Mouse (Mus musculus) kidney, embryonic 15.5 days (tissue): ENCODE measurements around the gene Kcnip1. TPM values are rescaled to one million over a fixed set of nuclear protein-coding genes. Genes with fewer than 3 reads are reported as not detected.

Source experiments
- ATAC-seq: fragments of 200-750 bp; cut with Nextera tagmentation; replicated peaks from 2 replicates; pipeline ENCODE4 v1.8.0; 2017; ENCODE audit warnings: moderate TSS enrichment; ENCODE audit not compliant: low FRiP score
- H3K27ac ChIP-seq: fragments of 300-500 bp; sonication (generic); 2 replicates; pipeline ENCODE4 v1.5.1; 2015; ENCODE audit warnings: mild to moderate bottlenecking, inconsistent platforms
- H3K27me3 ChIP-seq: fragments of 300-500 bp; sonication (generic); 2 replicates; pipeline ENCODE4 v1.6.1; 2015; ENCODE audit warnings: inconsistent platforms
- H3K36me3 ChIP-seq: fragments of 300-500 bp; sonication (generic); 2 replicates; pipeline ENCODE4 v1.6.1; 2015; ENCODE audit warnings: inconsistent platforms
- H3K4me1 ChIP-seq: fragments of 300-500 bp; sonication (generic); 2 replicates; pipeline ENCODE4 v1.6.1; 2015; ENCODE audit warnings: inconsistent platforms
- H3K4me2 ChIP-seq: fragments of 300-500 bp; sonication (generic); 2 replicates; pipeline ENCODE4 v1.6.1; 2015; ENCODE audit warnings: moderate library complexity, mild to moderate bottlenecking, inconsistent platforms
- H3K4me3 ChIP-seq: fragments of 300-500 bp; sonication (generic); replicated peaks from 2 replicates; pipeline ENCODE4 v1.5.1; 2015; ENCODE audit warnings: mild to moderate bottlenecking, inconsistent platforms
- H3K9ac ChIP-seq: fragments of 300-500 bp; sonication (generic); 2 replicates; pipeline ENCODE4 v1.6.1; 2015; ENCODE audit warnings: mild to moderate bottlenecking, inconsistent platforms
- H3K9me3 ChIP-seq: fragments of 300-500 bp; sonication (generic); replicated peaks from 2 replicates; pipeline ENCODE4 v1.6.1; 2016; ENCODE audit warnings: inconsistent platforms
- WGBS: fragments of 180-500 bp; shearing (Covaris S2); methylation state at CpG from one replicate; pipeline ENCODE4 v1.1.7; 2015; ENCODE audit warnings: mixed read lengths; 5-methylcytosine and 5-hydroxymethylcytosine counted together
- polyA plus RNA-seq: library from polyadenylated mRNA; unstranded; fragments of >200 nt; fragmentation: Nextera tagmentation; extraction: Ambion mirVana; gene quantifications from 2 replicates; pipeline ENCODE4 v1.2.1, GENCODE M21; 2015

Gene Kcnip1
- polyA plus RNA-seq, 1 experiment from 2014 or later, result 1.4 TPM

DNA sequence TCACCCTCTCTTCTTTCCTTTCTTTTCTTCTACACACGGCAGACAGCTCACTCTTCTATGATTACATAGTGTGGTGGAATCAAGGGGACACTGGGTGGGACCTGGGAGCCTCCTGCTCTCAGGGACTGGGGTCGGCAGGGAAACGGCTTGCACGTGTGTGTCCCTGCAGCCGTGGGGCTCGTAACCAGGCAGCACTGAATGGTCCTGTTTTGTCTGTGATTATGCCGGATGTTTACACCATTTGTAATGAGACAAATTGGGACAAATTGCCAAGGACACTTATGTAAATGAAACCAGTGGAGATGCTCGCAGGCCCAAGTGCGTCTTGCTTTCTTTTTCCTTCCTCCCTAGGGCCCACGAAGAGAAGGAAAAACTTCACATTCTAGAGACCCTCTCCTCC lies 256.5 kb downstream of the Kcnip1 start:
- H3K27me3 ChIP-seq, result 0 out of 2 replicates have a peak, but pooled peaks cover 5% of the 10 kb centered on the region
- H3K9me3 ChIP-seq, result no peaks in the 10 kb centered on the region
- WGBS, result 68% methylated on average over 10 of the region's 10 CpGs

DNA sequence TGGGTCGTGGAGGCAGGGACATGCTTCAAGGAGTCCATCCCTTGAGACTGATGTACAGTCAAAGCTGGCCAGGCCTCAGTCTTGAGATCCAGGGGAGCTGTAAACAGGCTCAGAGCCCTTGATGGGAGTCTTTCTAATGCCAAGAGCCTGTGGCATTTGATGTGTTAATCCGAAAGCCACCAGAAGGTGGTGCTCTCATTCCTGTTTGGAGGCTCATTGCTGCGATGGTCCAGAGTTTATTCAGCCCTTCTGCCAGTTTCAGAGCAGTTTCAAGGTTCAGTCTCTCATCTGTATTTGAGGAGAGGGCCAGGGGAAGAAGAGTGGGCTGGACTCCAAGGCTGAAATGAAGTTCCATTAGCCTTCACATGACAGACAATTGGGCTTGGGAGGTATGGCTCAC lies 259.7 kb downstream of the Kcnip1 start:
- H3K9ac ChIP-seq, result no peak overlapping the region
- WGBS, result 10% methylated on average over 3 of the region's 3 CpGs
- no peak overlapping the region for H3K4me2 ChIP-seq
- H3K4me3 ChIP-seq, result no peak overlapping the region
- H3K27me3 ChIP-seq, result 0 out of 2 replicates have a peak, but pooled peaks cover 5% of the 10 kb centered on the region
- no peak overlapping the region for H3K27ac ChIP-seq
- no peaks in the 10 kb centered on the region for H3K9me3 ChIP-seq
- H3K36me3 ChIP-seq, result no peaks in the 10 kb centered on the region
- no peak for ATAC-seq
- H3K4me1 ChIP-seq, result no peaks in the 10 kb centered on the region

More for the DNA sequence above, 256.5 kb downstream of the Kcnip1 start:
- Histone ChIP-seq H3K4me1 (no peaks in the 10 kb centered on the region), H3K4me2 (no peak overlapping the region), H3K9ac (no peak overlapping the region), H3K4me3 (no peak overlapping the region), H3K36me3 (no peaks in the 10 kb centered on the region), H3K27ac (no peak overlapping the region)
- ATAC-seq, result no peak

DNA sequence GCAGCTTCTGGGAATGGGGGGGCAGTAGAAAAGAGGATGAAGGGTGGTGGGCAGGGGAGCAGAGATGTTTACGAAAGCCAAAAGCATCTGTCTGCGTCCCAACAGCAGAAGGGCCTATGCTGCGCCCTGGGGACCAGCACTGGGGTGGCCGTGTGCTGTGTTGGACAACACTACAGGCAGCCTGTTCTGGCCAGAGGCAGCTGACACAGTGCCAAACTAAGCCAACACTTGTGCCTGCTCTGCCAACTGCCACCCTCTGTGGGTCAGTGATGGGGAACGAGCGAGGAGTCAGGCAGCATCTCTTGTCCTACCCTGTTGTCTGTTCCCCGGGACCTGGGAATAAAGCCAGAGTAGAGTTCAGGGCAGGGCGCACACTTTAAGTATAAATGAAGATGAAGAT lies 260.6 kb downstream of the Kcnip1 start:
- 91% methylated on average over 8 of the region's 8 CpGs for WGBS
- Histone ChIP-seq H3K4me3 (no peak overlapping the region), H3K4me2 (no peak overlapping the region), H3K9ac (no peak overlapping the region), H3K9me3 (no peaks in the 10 kb centered on the region), H3K27me3 (0 out of 2 replicates have a peak, but pooled peaks cover 5% of the 10 kb centered on the region), H3K4me1 (no peaks in the 10 kb centered on the region), H3K36me3 (no peaks in the 10 kb centered on the region), H3K27ac (no peak overlapping the region)
- no peak for ATAC-seq

DNA sequence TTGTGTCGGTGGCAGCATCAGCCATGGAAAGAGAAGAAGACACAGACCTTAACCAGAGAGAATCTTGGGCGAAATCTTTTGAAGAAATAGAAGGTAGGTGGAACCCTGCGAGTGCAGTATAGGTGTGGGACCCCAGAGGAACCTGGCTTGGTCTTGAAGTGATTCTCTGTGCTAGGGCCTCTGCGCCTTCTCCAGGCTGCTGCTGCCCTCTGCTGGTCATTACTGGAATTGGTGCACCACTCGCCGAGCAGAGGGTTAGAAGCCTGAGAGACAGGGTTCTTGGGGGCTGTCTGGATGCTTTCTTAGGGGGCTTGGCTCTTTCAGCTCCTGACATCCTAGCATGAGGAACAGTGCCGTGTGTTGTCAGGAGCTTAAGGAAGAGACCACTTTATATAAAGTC lies 271.7 kb downstream of the Kcnip1 start:
- 25% methylated on average over 7 of the region's 7 CpGs for WGBS
- ATAC-seq, result 0 out of 2 replicates have a peak, but pooled peaks have one; percentile 29

DNA sequence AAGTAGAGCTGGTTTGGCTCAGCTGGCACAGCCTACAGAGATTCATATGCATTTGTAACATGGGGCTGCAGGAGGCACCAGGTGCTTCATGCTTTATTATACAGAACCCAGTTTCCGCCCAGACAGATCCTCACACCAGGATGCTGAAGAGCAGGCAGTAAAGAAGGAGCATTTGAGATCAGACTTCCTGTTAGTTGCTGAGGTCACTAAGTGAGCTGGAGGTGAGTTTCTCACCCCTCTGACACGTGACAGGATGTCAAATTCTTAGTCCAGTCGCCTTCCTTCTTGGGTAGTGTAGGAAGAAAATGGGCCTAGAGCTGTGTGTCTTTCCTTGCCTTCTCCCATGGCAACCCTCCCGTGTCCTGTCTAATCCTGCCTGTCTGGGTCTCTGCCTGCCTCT lies 286.2 kb downstream of the Kcnip1 start:
- no peak overlapping the region for H3K27ac ChIP-seq
- WGBS, result 26% methylated on average over 4 of the region's 4 CpGs
- no peak for ATAC-seq
- no peaks in the 10 kb centered on the region for H3K9me3 ChIP-seq
- H3K9ac ChIP-seq, result no peak overlapping the region
- H3K36me3 ChIP-seq, result no peaks in the 10 kb centered on the region
- H3K4me3 ChIP-seq, result no peak overlapping the region
- no peaks in the 10 kb centered on the region for H3K27me3 ChIP-seq
- no peaks in the 10 kb centered on the region for H3K4me1 ChIP-seq
- no peak overlapping the region for H3K4me2 ChIP-seq

More for the DNA sequence above, 271.7 kb downstream of the Kcnip1 start:
- peaks cover 28% of the 10 kb centered on the region for H3K27me3 ChIP-seq
- no peak overlapping the region for H3K9ac ChIP-seq
- H3K4me2 ChIP-seq, result no peak overlapping the region
- H3K4me1 ChIP-seq, result no peaks in the 10 kb centered on the region
- H3K36me3 ChIP-seq, result no peaks in the 10 kb centered on the region
- H3K27ac ChIP-seq, result no peak overlapping the region
- H3K4me3 ChIP-seq, result no peak overlapping the region
- no peaks in the 10 kb centered on the region for H3K9me3 ChIP-seq

DNA sequence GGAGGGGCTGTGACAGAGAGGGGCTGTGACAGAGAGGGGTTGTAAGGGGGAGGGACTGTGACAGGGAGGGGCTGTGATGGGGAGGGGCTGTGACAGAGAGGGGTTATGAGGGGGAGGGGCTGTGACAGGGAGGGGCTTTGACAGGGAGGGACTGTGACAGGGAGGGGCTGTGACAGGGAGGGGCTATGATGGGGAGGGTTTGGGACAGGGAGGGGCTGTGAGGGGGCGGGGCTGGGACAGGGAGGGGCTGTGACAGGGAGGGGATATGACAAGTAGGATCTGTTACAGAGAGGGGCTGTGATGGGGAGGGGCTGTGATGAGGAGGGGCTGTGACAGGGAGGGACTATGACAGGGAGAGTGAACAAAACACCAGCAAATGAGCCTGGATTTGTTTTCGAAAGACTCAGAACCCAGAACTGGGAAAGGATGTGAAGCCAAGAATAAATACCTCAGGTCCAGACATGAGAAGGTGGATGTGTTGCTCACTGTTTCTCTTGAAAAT lies 290.9 kb downstream of the Kcnip1 start:
- no peaks in the 10 kb centered on the region for H3K4me1 ChIP-seq
- 35% methylated on average over 2 of the region's 2 CpGs for WGBS
- no peak overlapping the region for H3K27ac ChIP-seq
- no peak overlapping the region for H3K4me2 ChIP-seq
- H3K4me3 ChIP-seq, result no peak overlapping the region
- no peaks in the 10 kb centered on the region for H3K36me3 ChIP-seq
- no peak for ATAC-seq
- no peak overlapping the region for H3K9ac ChIP-seq
- H3K27me3 ChIP-seq, result no peaks in the 10 kb centered on the region
- H3K9me3 ChIP-seq, result no peaks in the 10 kb centered on the region

DNA sequence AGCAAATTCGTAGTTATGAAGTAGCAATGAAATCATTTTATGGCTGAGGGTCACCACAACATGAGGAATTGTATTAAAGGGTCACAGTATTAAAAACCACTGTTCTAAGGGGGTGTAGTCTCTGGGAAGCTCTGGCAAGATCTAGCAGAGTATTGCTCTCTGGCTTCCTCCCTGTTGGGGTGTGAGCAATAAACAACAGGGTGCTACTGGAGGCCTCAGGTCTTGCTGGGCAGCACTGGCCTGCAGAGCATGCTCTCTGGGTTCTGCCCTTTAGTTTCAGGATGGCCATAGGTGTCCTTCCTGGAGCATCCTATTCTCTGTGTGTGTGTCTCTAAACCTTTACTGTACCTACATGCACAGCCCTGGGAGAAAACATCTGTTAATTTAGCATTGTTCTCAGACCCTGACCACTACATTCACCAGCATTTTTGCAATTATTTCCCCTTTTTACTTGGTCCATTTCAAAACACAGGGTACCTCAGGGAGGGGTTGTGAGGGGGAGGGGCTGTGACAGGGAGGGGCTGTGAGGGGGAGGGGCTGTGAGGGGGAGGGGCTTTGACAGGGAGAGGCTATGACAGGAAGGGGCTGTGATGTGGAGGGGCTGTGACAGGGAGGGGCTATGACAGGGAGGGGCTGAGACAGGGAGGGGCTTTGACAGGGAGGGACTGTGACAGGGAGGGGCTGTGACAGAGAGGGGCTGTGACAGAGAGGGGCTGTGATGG lies 291.6 kb downstream of the Kcnip1 start:
- H3K36me3 ChIP-seq, result no peaks in the 10 kb centered on the region
- H3K27ac ChIP-seq, result no peak overlapping the region
- ATAC-seq, result no peak
- no peak overlapping the region for H3K4me3 ChIP-seq
- no peaks in the 10 kb centered on the region for H3K4me1 ChIP-seq
- no peak overlapping the region for H3K9ac ChIP-seq
- no peaks in the 10 kb centered on the region for H3K9me3 ChIP-seq
- H3K27me3 ChIP-seq, result no peaks in the 10 kb centered on the region
- H3K4me2 ChIP-seq, result no peak overlapping the region
- WGBS, result 39% methylated on average over 1 of the region's 1 CpGs

- no peak overlapping the region for H3K4me2 ChIP-seq
- H3K27ac ChIP-seq, result no peak overlapping the region
- WGBS, result 28% methylated on average over 4 of the region's 4 CpGs
- no peaks in the 10 kb centered on the region for H3K27me3 ChIP-seq
- no peaks in the 10 kb centered on the region for H3K36me3 ChIP-seq
- H3K4me1 ChIP-seq, result no peaks in the 10 kb centered on the region
- H3K9ac ChIP-seq, result no peak overlapping the region
- no peak overlapping the region for H3K4me3 ChIP-seq
- ATAC-seq, result no peak
- H3K9me3 ChIP-seq, result no peaks in the 10 kb centered on the region
Measured at GRCm38 (mm10) chr11:33700725-33701124, 292.2 kb downstream of the Kcnip1 start.

GRCm38 (mm10) chr11:33690181-33690580 lies 302.8 kb downstream of the Kcnip1 start:
- Histone ChIP-seq H3K9me3 (no peaks in the 10 kb centered on the region), H3K27ac (no peak overlapping the region)
- no peak for ATAC-seq

GRCm38 (mm10) chr11:33685904-33686303 lies 307.0 kb downstream of the Kcnip1 start:
- Histone ChIP-seq H3K4me2 (no peak overlapping the region), H3K27ac (no peak overlapping the region), H3K36me3 (no peaks in the 10 kb centered on the region), H3K4me3 (no peak overlapping the region), H3K4me1 (no peaks in the 10 kb centered on the region), H3K9me3 (no peaks in the 10 kb centered on the region), H3K9ac (no peak overlapping the region), H3K27me3 (0 out of 2 replicates have a peak, but pooled peaks cover 3% of the 10 kb centered on the region)
- no peak for ATAC-seq
- WGBS, result 67% methylated on average over 3 of the region's 3 CpGs

More at GRCm38 (mm10) chr11:33690181-33690580, 302.8 kb downstream of the Kcnip1 start:
- 91% methylated on average over 3 of the region's 3 CpGs for WGBS
- Histone ChIP-seq H3K36me3 (no peaks in the 10 kb centered on the region), H3K9ac (no peak overlapping the region), H3K27me3 (no peaks in the 10 kb centered on the region), H3K4me1 (no peaks in the 10 kb centered on the region), H3K4me3 (no peak overlapping the region), H3K4me2 (no peak overlapping the region)

- Histone ChIP-seq H3K9ac (no peak overlapping the region), H3K4me3 (0 out of 2 replicates have a peak overlapping the region, but pooled peaks have one; percentile 10), H3K4me2 (peak overlapping the region; percentile 48), H3K4me1 (peaks cover 4% of the 10 kb centered on the region; the same call in 1 of the 2 replicates), H3K9me3 (no peaks in the 10 kb centered on the region), H3K27me3 (peaks cover 11% of the 10 kb centered on the region), H3K36me3 (no peaks in the 10 kb centered on the region), H3K27ac (no peak overlapping the region)
- 2% methylated on average over 15 of the region's 15 CpGs for WGBS
- no peak for ATAC-seq
Measured at GRCm38 (mm10) chr11:33680151-33680550, 312.8 kb downstream of the Kcnip1 start.

GRCm38 (mm10) chr11:33670105-33670965 lies 322.6 kb downstream of the Kcnip1 start:
- H3K27me3 ChIP-seq, result no peaks in the 10 kb centered on the region

More at GRCm38 (mm10) chr11:33670105-33670965, 322.6 kb downstream of the Kcnip1 start:
- Histone ChIP-seq H3K4me1 (no peaks in the 10 kb centered on the region), H3K27ac (no peak overlapping the region), H3K9ac (no peak overlapping the region), H3K9me3 (no peaks in the 10 kb centered on the region), H3K4me2 (no peak overlapping the region), H3K4me3 (no peak overlapping the region), H3K36me3 (no peaks in the 10 kb centered on the region)
- no peak for ATAC-seq
- 73% methylated on average over 10 of the region's 10 CpGs for WGBS
